ENCODE assay signal across 20 mouse cellular contexts in the genomic region with DNA sequence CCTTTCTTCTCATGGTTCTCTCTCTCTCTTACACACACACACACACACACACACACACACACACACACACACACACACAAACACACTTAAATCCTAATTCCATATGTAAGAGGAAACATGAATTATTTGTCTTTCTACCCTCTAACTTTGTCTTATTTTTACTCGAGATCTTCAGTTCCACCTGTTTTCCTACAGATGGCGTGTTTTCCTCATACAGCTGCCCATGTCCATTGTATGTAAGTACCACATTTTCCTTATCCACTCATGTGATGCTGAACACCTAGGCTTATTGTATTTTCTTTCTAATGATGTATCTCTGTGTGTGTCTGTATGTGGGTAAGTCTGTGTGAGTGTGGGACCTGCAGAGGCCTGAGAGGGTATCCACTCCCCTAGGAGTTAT.
DNase-seq lines count a peak whose midpoint lies in the region; ATAC-seq and TF ChIP-seq lines count a peak whose summit lies in the region.
"Had no signal": no experiment of that assay in that cellular context is flagged by ENCODE, and none has a peak within 500 bp of the region (broad histone marks: within the 10 kb centered on the region; RNA-seq: fewer than 3 reads in every experiment).

No protein-coding gene starts in this region.

- no peak overlapping the region for H3K27ac ChIP-seq in heart, adult 2 months
- H3K27ac ChIP-seq in heart, embryonic 12.5 days (ENCODE audit: poor library complexity, severe bottlenecking), result no peak overlapping the region
- H3K27ac ChIP-seq in lung, embryonic 14.5 days (ENCODE audit: low read depth), result no peak overlapping the region
- H3K27ac ChIP-seq in stomach, postnatal 0 days (replicated peaks), result no peak overlapping the region
- H3K27ac ChIP-seq: embryonic facial prominence, embryonic 12.5 days; limb, embryonic 13.5 days; liver, embryonic 13.5 days; lung, embryonic 15.5 days; midbrain, embryonic 13.5 days had no signal

- H3K36me3 ChIP-seq in heart, adult 2 months (ENCODE audit: control insufficient read depth, insufficient read depth, low read length), result no peaks in the 10 kb centered on the region
- no peaks in the 10 kb centered on the region for H3K36me3 ChIP-seq in heart, embryonic 12.5 days
- H3K36me3 ChIP-seq in lung, embryonic 14.5 days (ENCODE audit: insufficient read depth), result no peaks in the 10 kb centered on the region
- no peaks in the 10 kb centered on the region for H3K36me3 ChIP-seq in E14TG2a.4 (ENCODE audit: insufficient read depth, low read length)
- no peaks in the 10 kb centered on the region for H3K36me3 ChIP-seq in stomach, postnatal 0 days (ENCODE audit: control insufficient read depth, insufficient read depth, low read length)
- H3K36me3 ChIP-seq: embryonic facial prominence, embryonic 12.5 days; limb, embryonic 13.5 days; liver, embryonic 13.5 days; lung, embryonic 15.5 days; midbrain, embryonic 13.5 days had no signal

- intact Hi-C loops in heart, adult 2 months (cut with DNase I), result loop anchor here (5.0 kb wide), 1 partner anchor 225 kb away; no protein-coding TSS in a partner anchor

- peak; percentile 64 for TF ChIP-seq CTCF in heart, adult 2 months (IDR thresholded peaks at IDR 0.05)
- TF ChIP-seq CTCF in lung, embryonic 14.5 days (IDR thresholded peaks at IDR 0.05; ENCODE audit: low read depth), result peak; percentile 61
- TF ChIP-seq CTCF in E14TG2a.4 (conservative IDR thresholded peaks at IDR 0.05; ENCODE audit: low read length), result peak; percentile 33
- TF ChIP-seq CTCF in stomach, postnatal 0 days (IDR thresholded peaks at IDR 0.05; ENCODE audit: low read depth), result peak; percentile 72

- no peak for ATAC-seq in heart, embryonic 12.5 days (ENCODE audit: insufficient number of reproducible peaks, low FRiP score)
- ATAC-seq in lung, embryonic 14.5 days (ENCODE audit: insufficient read depth), result no peak
- no peak for ATAC-seq in stomach, postnatal 0 days (ENCODE audit: low FRiP score, low TSS enrichment)
- ATAC-seq: forebrain, embryonic 16.5 days; midbrain, embryonic 13.5 days had no signal

- H3K4me1 ChIP-seq in heart, adult 2 months (ENCODE audit: control insufficient read depth, insufficient read depth, low read length), result peaks cover 2% of the 10 kb centered on the region
- H3K4me1 ChIP-seq in heart, embryonic 12.5 days (replicated peaks), result 0 out of 2 replicates have a peak, but pooled peaks cover 7% of the 10 kb centered on the region
- H3K4me1 ChIP-seq in lung, embryonic 14.5 days (ENCODE audit: insufficient read depth), result peaks cover 6% of the 10 kb centered on the region
- H3K4me1 ChIP-seq in E14TG2a.4 (replicated peaks; ENCODE audit: low read depth, low read length), result no peaks in the 10 kb centered on the region
- H3K4me1 ChIP-seq in stomach, postnatal 0 days (replicated peaks; ENCODE audit: control insufficient read depth, insufficient read depth), result no peaks in the 10 kb centered on the region
- H3K4me1 ChIP-seq: embryonic facial prominence, embryonic 12.5 days; limb, embryonic 13.5 days; liver, embryonic 13.5 days; midbrain, embryonic 13.5 days had no signal

- no peak for TF ChIP-seq EP300 in heart, adult 2 months (IDR thresholded peaks at IDR 0.05; ENCODE audit: insufficient read depth, low read depth, low read length)
- TF ChIP-seq EP300 in stomach, postnatal 0 days (optimal IDR thresholded peaks at IDR 0.05), result no peak

- H3K4me3 ChIP-seq in heart, adult 2 months, result no peak overlapping the region
- no peak overlapping the region for H3K4me3 ChIP-seq in heart, embryonic 12.5 days
- H3K4me3 ChIP-seq in lung, embryonic 14.5 days (ENCODE audit: low read depth, low read length), result no peak overlapping the region
- no peak overlapping the region for H3K4me3 ChIP-seq in E14TG2a.4 (replicated peaks; ENCODE audit: low read length)
- no peak overlapping the region for H3K4me3 ChIP-seq in stomach, postnatal 0 days (ENCODE audit: low read depth, low read length)
- H3K4me3 ChIP-seq: embryonic facial prominence, embryonic 12.5 days; erythroblast, embryonic 14.5 days; limb, embryonic 13.5 days; liver, embryonic 13.5 days; lung, embryonic 15.5 days; midbrain, embryonic 13.5 days had no signal

- no peak for TF ChIP-seq POLR2A in heart, adult 2 months (IDR thresholded peaks at IDR 0.05; ENCODE audit: insufficient read depth, low read depth, low read length)

- no peak overlapping the region for H3K9ac ChIP-seq in heart, adult 2 months (ENCODE audit: low read depth, low read length)
- no peak overlapping the region for H3K9ac ChIP-seq in heart, embryonic 12.5 days
- no peak overlapping the region for H3K9ac ChIP-seq in lung, embryonic 14.5 days
- no peak overlapping the region for H3K9ac ChIP-seq in stomach, postnatal 0 days (ENCODE audit: low read length)
- H3K9ac ChIP-seq: embryonic facial prominence, embryonic 12.5 days; limb, embryonic 13.5 days; liver, embryonic 13.5 days; lung, embryonic 15.5 days; midbrain, embryonic 13.5 days had no signal

- H3K9me3 ChIP-seq in heart, embryonic 12.5 days (replicated peaks), result peaks cover 3% of the 10 kb centered on the region; the same call in 1 of the 2 replicates
- H3K9me3 ChIP-seq in lung, embryonic 14.5 days (ENCODE audit: low read depth, low read length), result peaks cover 3% of the 10 kb centered on the region; the same call in 1 of the 2 replicates
- H3K9me3 ChIP-seq in E14TG2a.4 (ENCODE audit: low read length), result peaks cover 19% of the 10 kb centered on the region
- H3K9me3 ChIP-seq in stomach, postnatal 0 days (ENCODE audit: control insufficient read depth, low read length), result no peaks in the 10 kb centered on the region
- H3K9me3 ChIP-seq: embryonic facial prominence, embryonic 12.5 days; limb, embryonic 13.5 days; liver, embryonic 13.5 days; lung, embryonic 15.5 days; midbrain, embryonic 13.5 days had no signal

- WGBS in heart, adult 2 months, result 55% methylated on average over 2 of the region's 2 CpGs
- 42% methylated on average over 2 of the region's 2 CpGs for WGBS in heart, embryonic 12.5 days
- WGBS in lung, embryonic 14.5 days, result 41% methylated on average over 2 of the region's 2 CpGs
- WGBS in stomach, postnatal 0 days, result 51% methylated on average over 2 of the region's 2 CpGs

- no peaks in the 10 kb centered on the region for H3K27me3 ChIP-seq in heart, adult 2 months (ENCODE audit: control insufficient read depth, insufficient read depth, low read length)
- H3K27me3 ChIP-seq in heart, embryonic 12.5 days (replicated peaks), result no peaks in the 10 kb centered on the region
- H3K27me3 ChIP-seq in lung, embryonic 14.5 days (ENCODE audit: insufficient read depth, low read length), result no peaks in the 10 kb centered on the region
- H3K27me3 ChIP-seq in E14TG2a.4 (ENCODE audit: insufficient read depth, low read length), result no peaks in the 10 kb centered on the region
- H3K27me3 ChIP-seq in stomach, postnatal 0 days (ENCODE audit: control insufficient read depth, insufficient read depth, low read length), result no peaks in the 10 kb centered on the region
- H3K27me3 ChIP-seq: embryonic facial prominence, embryonic 12.5 days; limb, embryonic 13.5 days; liver, embryonic 13.5 days; lung, embryonic 15.5 days; midbrain, embryonic 13.5 days had no signal

- DNase-seq in heart, adult 2 months, result no peak
- no peak for DNase-seq in lung, embryonic 14.5 days
- DNase-seq in lung, postnatal 4 days, result no peak
- no peak for DNase-seq in stomach, postnatal 0 days (ENCODE audit: low spot score)
- no peak for DNase-seq in spleen, postnatal 10 days (ENCODE audit: low spot score in 2 of 2)
- DNase-seq: adrenal gland, postnatal 36 days; cerebellum, adult 8-10 months; kidney, adult 8-10 months; kidney, postnatal 36 days; layer of hippocampus, adult 9-11 months; liver, embryonic 13.5 days; right cerebral cortex, postnatal 25 days had no signal

- no peaks in the 10 kb centered on the region for H3K79me2 ChIP-seq in heart, adult 2 months (replicated peaks; ENCODE audit: control insufficient read depth, insufficient read depth, low read length)

- no peak overlapping the region for H3K4me2 ChIP-seq in heart, embryonic 12.5 days
- H3K4me2 ChIP-seq in lung, embryonic 14.5 days, result no peak overlapping the region
- no peak overlapping the region for H3K4me2 ChIP-seq in stomach, postnatal 0 days (replicated peaks; ENCODE audit: low read depth)
- H3K4me2 ChIP-seq: embryonic facial prominence, embryonic 12.5 days; limb, embryonic 13.5 days; liver, embryonic 13.5 days; lung, embryonic 15.5 days; midbrain, embryonic 13.5 days had no signal
